Mouse (Mus musculus): ENCODE results near the gene Neu1. TPM values are rescaled to one million over a fixed set of nuclear protein-coding genes. Genes with fewer than 3 reads are reported as not detected.

Neu1 gene
- total RNA-seq, 2 experiments from 2014 or later: 32.1 to 32.8 TPM

GRCm38 (mm10) chr17:34982328-34982727 lies 51.3 kb downstream of the Neu1 start:
- intact Hi-C loops (cut with DNase I): loop anchor here (2.0 to 5.0 kb wide), 3 partner anchors 30 to 130 kb away; partner anchors contain the start of genes Nelfe and Skiv2l
- DNase-seq (ENCODE audit: low spot score in 2 of 2): no peak

GRCm38 (mm10) chr17:34984218-34984617 lies 53.2 kb downstream of the Neu1 start:
- intact Hi-C loops (cut with DNase I): loop anchor here (5.0 kb wide), 2 partner anchors 62 to 132 kb away; partner anchors contain the start of genes Nelfe and Skiv2l
- DNase-seq (ENCODE audit: low spot score in 2 of 2): peak in 1 of 2 experiments; percentile 23

Other genes with a start within 250 kb of the Neu1 start
- 1 to 10 TPM; 5.2 to 8.0 TPM for gene C4b, start 187.4 kb upstream of the Neu1 start, total RNA-seq (2021)
- gene Cyp21a1, start 126.7 kb upstream of the Neu1 start, total RNA-seq (2021): not detected
- 10 to 100 TPM; 58.2 to 59.3 TPM for gene Stk19, start 94.3 kb upstream of the Neu1 start, total RNA-seq (2021)
- 10 to 100 TPM; 33.5 to 35.8 TPM for gene Dxo, start 94.2 kb upstream of the Neu1 start, total RNA-seq (2021)
- 10 to 100 TPM; 68.5 to 73.1 TPM for gene Skiv2l, start 81.0 kb upstream of the Neu1 start, total RNA-seq (2021)
- 10 to 100 TPM; 29.1 to 30.5 TPM for gene Nelfe, start 80.9 kb upstream of the Neu1 start, total RNA-seq (2021)
- under 1 TPM in 1 of 2 experiments, not detected in 1; 0.20 TPM for gene Cfb, start 68.7 kb upstream of the Neu1 start, total RNA-seq (2021)
- 1 to 10 TPM; 5.0 to 5.1 TPM for gene Zbtb12, start 51.8 kb upstream of the Neu1 start, total RNA-seq (2021)
- under 1 TPM in 1 of 2 experiments, not detected in 1; 0.26 TPM for gene Gm20547, start 49.2 kb upstream of the Neu1 start, total RNA-seq (2021)
- gene C2, start 33.0 kb upstream of the Neu1 start, total RNA-seq (2021): 1 to 10 TPM; 2.5 to 2.9 TPM
- gene Ehmt2, start 32.8 kb upstream of the Neu1 start, total RNA-seq (2021): 100 to 1,000 TPM; 166 to 171 TPM
- under 1 TPM; 0.38 to 0.40 TPM for gene Slc44a4, start 16.8 kb upstream of the Neu1 start, total RNA-seq (2021)
- 1 to 10 TPM; 3.3 to 3.5 TPM for gene Hspa1b, start 28.0 kb downstream of the Neu1 start, total RNA-seq (2021)
- gene Gm20481, start 38.7 kb downstream of the Neu1 start, total RNA-seq (2021): not detected
- 1 to 10 TPM; 5.5 to 6.7 TPM for gene Hspa1a, start 40.9 kb downstream of the Neu1 start, total RNA-seq (2021)
- under 1 TPM; 0.15 TPM for gene Hspa1l, start 41.5 kb downstream of the Neu1 start, total RNA-seq (2021)
- 10 to 100 TPM; 19.9 to 25.7 TPM for gene Lsm2, start 50.6 kb downstream of the Neu1 start, total RNA-seq (2021)
- 10 to 100 TPM; 43.1 to 48.6 TPM for gene Vars, start 69.7 kb downstream of the Neu1 start, total RNA-seq (2021)
- under 1 TPM; 0.17 to 0.24 TPM for gene Vwa7, start 85.3 kb downstream of the Neu1 start, total RNA-seq (2021)
- gene Sapcd1, start 96.8 kb downstream of the Neu1 start, total RNA-seq (2021): under 1 TPM in 1 of 2 experiments, not detected in 1; 0.92 TPM
- under 1 TPM; 0.59 to 0.75 TPM for gene Msh5, start 115.5 kb downstream of the Neu1 start, total RNA-seq (2021)
- 10 to 100 TPM; 10.1 to 13.8 TPM for gene Clic1, start 118.7 kb downstream of the Neu1 start, total RNA-seq (2021)
- gene Ddah2, start 127.8 kb downstream of the Neu1 start, total RNA-seq (2021): 10 to 100 TPM; 16.9 to 19.4 TPM
- not detected for gene Ly6g6c, start 134.1 kb downstream of the Neu1 start, total RNA-seq (2021)
- gene Mpig6b, start 134.9 kb downstream of the Neu1 start, total RNA-seq (2021): not detected
- 1 to 10 TPM; 2.4 to 2.9 TPM for gene Ly6g6e, start 145.6 kb downstream of the Neu1 start, total RNA-seq (2021)
- gene Ly6g6d, start 146.8 kb downstream of the Neu1 start, total RNA-seq (2021): 1 to 10 TPM in 1 of 2 experiments, not detected in 1; 1.2 TPM
- gene Ly6g6f, start 154.4 kb downstream of the Neu1 start, total RNA-seq (2021): not detected
- gene Abhd16a, start 158.0 kb downstream of the Neu1 start, total RNA-seq (2021): 100 to 1,000 TPM; 101 to 113 TPM
- not detected for gene Ly6g5c, start 177.0 kb downstream of the Neu1 start, total RNA-seq (2021)
- under 1 TPM in 1 of 2 experiments, not detected in 1; 0.59 TPM for gene Ly6g5b, start 184.2 kb downstream of the Neu1 start, total RNA-seq (2021)
- 10 to 100 TPM; 13.2 to 13.8 TPM for gene Gpank1, start 190.2 kb downstream of the Neu1 start, total RNA-seq (2021)
- gene Csnk2b, start 190.8 kb downstream of the Neu1 start, total RNA-seq (2021): 100 to 1,000 TPM; 195 to 225 TPM
- gene D17H6S53E, start 195.1 kb downstream of the Neu1 start, total RNA-seq (2021): 10 to 100 TPM; 24.6 TPM
- not detected for gene Apom, start 200.8 kb downstream of the Neu1 start, total RNA-seq (2021)
- 100 to 1,000 TPM; 285 to 306 TPM for gene Bag6, start 203.9 kb downstream of the Neu1 start, total RNA-seq (2021)
- 100 to 1,000 TPM; 272 to 274 TPM for gene Prrc2a, start 233.6 kb downstream of the Neu1 start, total RNA-seq (2021)
- gene Aif1, start 244.8 kb downstream of the Neu1 start, total RNA-seq (2021): 10 to 100 TPM; 10.6 to 12.3 TPM

Measured in left cerebral cortex, postnatal 14 days (tissue).